Mouse (Mus musculus) spleen, postnatal 14 days (tissue): ENCODE measurements at regions not wholly inside any gene's neighbourhood (a gene's known extent, or its start where the extent isn't known, plus 50 kb on each side); places are given as distances from the start of the nearest gene placed in this dataset.

Source experiments
- DNase-seq, 2 experiments: peaks; one replicate each; pipeline ENCODE4 v3.0.0; 2021 to 2022; ENCODE audit warnings: low spot score in 2 of 2

GRCm38 (mm10) chr13:43724161-43724560 lies 60.4 kb upstream of the Cd83 start:
- DNase-seq: no peak

GRCm38 (mm10) chr13:43725698-43726097 lies 58.9 kb upstream of the Cd83 start:
- peak in 1 of 2 experiments; percentile 42 for DNase-seq

GRCm38 (mm10) chr13:43726895-43727341 lies 57.7 kb upstream of the Cd83 start:
- DNase-seq: no peak

- no peak for DNase-seq
Observed at GRCm38 (mm10) chr13:43729617-43730016, 55.0 kb upstream of the Cd83 start.

GRCm38 (mm10) chr13:43733061-43733460 lies 51.5 kb upstream of the Cd83 start:
- DNase-seq: no peak

- DNase-seq: no peak
Observed at GRCm38 (mm10) chr13:43734641-43735040, 49.9 kb upstream of the Cd83 start.
